Mouse (Mus musculus): ENCODE measurements at regions not wholly inside any gene's neighbourhood (a gene's known extent, or its start where the extent isn't known, plus 50 kb on each side); places are given as distances from the start of the nearest gene placed in this dataset.

DNA sequence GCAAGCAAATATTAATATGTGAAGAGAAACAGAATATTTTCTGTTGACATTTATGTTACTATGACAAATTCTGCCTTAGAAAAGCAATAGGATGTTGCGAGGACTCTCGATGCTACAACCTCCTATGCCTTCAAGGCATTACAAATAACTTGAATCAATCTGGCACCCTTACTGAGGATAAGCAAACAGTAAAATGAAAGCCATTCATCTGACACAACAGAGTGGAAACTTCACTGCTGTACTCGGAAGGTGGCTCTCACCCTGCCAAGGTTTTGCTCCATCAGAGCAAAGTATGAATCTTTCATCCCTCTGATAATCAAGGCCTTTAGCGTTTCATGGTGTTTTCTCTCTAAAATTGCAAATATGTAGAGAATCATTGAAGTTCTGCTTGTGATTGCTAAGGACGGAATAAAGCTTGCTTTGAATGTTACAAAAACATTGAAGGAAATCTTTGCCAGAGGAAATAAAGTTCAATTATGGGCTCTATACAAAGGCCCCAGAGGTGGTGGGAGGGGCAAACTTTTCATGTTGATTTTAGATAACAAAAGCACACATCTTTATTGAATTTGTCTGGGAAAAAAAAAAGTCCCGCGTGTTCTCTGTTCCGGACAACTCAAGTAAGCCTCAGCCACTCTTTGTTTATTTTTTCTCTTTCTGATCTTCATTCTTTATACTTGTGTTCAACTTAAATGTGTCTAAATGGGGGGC lies 56.3 kb upstream of the Frg1 start:
- no peak for TF ChIP-seq MXI1 (IDR thresholded peaks at IDR 0.05; ENCODE audit: low read depth, low read length)
- TF ChIP-seq MEF2A (IDR thresholded peaks at IDR 0.05; ENCODE audit: borderline replicate concordance, low read depth, low read length), result no peak

Measured in CH12.LX (cell line).